Mouse (Mus musculus): Measurements from ENCODE around the gene Mical3.
A peak's percentile ranks its signal among the peaks of the same experiment; 100 is the strongest.

Mical3 gene

DNA sequence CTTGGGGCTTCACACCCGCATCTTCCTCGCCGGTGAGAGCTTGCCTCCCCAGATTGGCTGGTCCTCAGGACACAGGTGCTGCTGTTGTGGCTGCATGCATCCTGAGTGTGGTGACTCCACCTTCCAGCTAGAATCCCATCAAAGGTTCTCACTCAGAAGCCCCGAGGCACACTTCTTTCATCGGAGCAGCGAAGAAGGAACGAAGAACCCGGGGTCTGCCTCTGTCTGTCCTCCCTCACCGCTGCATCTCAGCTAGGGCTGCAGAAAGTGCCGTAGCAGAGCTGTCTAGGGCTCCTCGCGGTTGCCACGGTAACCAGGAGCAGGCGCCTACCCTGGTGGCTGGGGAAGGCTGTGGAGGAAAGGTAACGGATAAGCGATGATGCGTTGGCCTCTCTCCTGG lies at the start of gene Mical3:
Gene Mical3, minus strand, starts transcription at position 227 of the 400 bp plus-strand sequence.
- DNase-seq (ENCODE audit: low spot score in 2 of 2), result peak in 1 of 2 experiments; percentile 41

DNA sequence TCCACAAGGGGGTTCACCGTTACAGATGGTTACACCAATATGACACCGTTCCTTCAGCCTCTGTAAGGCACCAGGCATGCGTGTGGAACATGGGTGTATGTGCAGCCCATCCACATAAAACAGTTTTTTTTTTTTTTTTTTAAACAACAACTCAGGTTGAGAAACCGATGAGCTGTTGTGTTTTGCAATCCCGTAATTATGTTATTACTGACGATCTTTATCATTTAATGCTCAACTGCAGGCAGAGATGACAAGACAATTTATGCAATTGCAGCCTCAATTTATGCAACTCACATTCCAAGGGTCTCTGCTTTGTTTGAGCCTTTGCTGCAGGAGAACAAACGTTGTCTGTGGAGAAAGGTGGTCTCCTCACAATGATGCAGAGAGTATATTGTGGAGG lies 49.0 kb upstream of the Mical3 start:
- DNase-seq (ENCODE audit: low spot score in 2 of 2), result no peak

DNA sequence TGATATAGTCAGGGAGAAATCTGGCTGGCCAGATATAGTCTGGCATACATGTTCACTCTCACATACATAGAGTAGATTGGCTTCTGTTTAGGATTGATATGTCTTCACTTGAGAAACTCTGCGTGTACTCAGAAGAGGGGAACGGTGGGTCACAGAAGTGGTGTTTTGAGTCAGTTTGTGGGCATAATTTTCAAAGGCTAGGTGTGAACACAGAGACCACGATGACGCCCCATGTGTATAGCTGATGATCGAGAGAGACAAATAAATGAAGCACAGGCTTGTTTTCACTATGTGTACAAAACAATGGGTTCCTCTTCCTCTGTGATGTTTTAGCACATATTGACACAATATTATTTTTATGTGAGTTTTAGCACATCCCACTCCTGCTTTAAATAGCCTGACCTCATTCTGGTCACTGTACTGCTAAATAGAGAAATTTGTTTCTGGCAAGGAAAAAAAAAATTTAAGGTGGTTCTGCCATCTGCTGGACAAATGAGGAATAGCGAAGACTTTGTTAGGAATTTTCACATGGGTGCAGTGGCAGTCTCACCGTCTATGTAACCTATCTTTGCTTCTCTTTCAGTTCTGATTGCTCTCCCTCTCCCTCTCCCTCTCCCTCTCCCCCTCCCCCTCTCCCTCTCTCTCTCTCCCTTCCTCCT lies 48.0 kb upstream of the Mical3 start:
- DNase-seq (ENCODE audit: low spot score in 2 of 2), result peak; percentile 31 to 58

- no peak for DNase-seq (ENCODE audit: low spot score in 2 of 2)
Measured at GRCm38 (mm10) chr6:121177118-121177708, 46.4 kb upstream of the Mical3 start.

DNA sequence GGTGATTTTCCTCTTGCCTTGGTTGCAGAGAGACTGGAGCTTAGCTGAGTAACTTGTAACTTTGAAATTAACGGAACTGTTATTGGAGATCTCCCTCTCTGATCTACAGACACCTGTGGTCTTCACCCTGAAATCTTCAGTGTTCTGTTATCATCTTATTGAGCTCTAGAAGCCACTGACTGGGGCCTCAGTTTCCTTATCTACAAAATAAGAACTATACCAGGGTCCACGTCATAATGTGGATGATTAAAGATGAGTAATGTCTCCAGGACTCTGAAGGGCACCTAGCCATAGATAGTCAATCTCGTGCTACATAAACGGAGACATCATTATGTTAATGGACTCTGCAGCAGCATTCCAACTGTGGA lies 45.9 kb upstream of the Mical3 start:
- no peak for DNase-seq (ENCODE audit: low spot score in 2 of 2)

DNA sequence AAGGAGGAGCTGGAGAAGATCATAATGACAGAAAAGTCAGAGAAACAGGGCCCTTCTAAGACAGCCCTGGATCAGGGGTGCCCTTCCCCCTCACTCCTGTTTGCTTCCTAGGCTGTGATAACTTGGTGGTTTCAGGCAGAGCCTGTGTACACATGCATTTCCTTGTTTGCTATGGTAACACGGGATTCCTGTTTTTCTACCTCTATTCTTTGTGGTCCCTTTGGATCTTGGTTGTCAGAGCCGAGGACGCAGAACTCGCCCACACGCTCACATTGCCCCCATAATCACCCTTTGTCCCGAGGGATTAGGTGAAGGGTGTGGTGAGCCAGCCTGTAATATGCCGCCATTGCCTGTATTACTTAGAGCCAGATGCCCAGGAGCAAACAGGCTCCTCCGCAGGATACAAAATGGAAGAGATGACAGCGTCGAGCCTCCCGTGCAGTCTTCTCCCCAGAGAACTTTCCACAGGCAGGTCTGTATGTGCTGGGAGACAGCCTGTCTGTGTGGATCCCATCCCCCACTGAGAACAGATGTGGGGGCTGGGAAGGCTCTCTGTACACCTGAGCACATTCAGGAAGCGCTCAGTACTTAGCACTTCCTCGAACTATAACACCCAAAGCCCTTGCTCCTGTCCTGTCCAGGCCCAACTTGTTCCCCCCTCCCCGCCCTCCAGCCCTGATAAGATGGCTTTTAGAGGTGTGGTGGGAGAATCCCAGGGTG lies 45.4 kb upstream of the Mical3 start:
- DNase-seq (ENCODE audit: low spot score in 2 of 2), result no peak

- DNase-seq (ENCODE audit: low spot score in 2 of 2), result no peak
Measured at GRCm38 (mm10) chr6:121174761-121175160, 44.0 kb upstream of the Mical3 start.

DNA sequence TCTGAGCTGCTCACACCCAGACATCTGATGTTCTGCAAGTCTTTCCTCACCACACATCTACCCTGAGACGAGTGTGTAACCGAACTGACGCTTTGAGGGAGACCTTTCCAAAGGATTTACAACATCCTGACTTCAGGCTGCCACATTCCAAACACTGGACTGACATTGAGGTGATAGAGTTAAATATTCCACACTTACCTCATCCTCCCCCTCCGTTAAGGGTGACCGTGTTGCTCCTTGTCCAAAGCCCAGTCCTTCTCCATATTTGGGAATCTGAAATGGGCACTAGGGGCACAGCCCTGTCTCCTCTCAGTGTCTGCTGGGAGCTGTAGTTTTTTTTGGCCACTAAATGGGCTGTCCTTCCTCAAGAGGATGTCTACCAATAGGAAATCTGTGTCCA lies 42.7 kb upstream of the Mical3 start:
- no peak for DNase-seq (ENCODE audit: low spot score in 2 of 2)

DNA sequence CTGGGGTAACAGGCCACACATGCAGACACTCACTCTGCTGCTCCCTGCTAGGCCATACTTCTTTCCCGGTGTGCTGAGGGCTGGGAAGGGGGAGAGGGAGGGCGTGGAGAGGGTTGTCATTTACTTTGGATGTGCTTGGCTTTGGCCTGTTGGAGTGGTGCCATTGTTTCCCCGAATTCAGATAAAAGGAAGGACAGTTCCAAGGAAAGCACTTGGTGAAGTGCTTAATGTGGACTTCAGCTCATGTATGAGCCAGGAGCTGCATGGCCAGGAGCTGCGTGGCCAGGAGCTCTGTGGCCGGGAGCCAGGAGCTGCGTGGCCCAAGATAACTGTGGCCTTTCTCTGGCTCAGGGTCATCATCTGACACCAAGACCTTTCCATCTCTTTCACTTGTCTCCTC lies 40.3 kb upstream of the Mical3 start:
- no peak for DNase-seq (ENCODE audit: low spot score in 2 of 2)

- DNase-seq (ENCODE audit: low spot score in 2 of 2), result no peak
Measured at GRCm38 (mm10) chr6:121167381-121167975, 36.7 kb upstream of the Mical3 start.

- no peak for DNase-seq (ENCODE audit: low spot score in 2 of 2)
Measured at GRCm38 (mm10) chr6:121166098-121166552, 35.3 kb upstream of the Mical3 start.

GRCm38 (mm10) chr6:121162616-121163015 lies 31.8 kb upstream of the Mical3 start:
- DNase-seq (ENCODE audit: low spot score in 2 of 2), result no peak

DNA sequence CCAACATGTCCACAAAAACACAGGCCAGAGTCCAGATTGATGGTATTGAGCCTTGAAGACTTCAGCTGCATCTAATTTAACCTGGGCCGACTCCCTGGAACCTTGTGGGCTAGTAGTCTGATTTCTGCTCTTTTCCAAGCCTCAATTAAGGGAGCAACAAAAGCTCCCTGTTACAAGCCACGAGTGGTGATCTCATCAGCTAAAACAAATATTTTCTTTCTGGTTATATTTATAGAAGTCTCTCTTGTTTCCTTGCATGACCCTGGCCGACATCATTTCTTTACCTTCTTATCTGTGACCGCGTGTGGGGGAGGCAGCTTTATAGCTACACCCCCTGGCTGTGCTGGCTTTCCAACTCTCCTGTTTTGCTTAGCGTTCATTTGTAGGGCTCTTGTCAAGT lies 29.3 kb upstream of the Mical3 start:
- no peak for DNase-seq (ENCODE audit: low spot score in 2 of 2)

DNA sequence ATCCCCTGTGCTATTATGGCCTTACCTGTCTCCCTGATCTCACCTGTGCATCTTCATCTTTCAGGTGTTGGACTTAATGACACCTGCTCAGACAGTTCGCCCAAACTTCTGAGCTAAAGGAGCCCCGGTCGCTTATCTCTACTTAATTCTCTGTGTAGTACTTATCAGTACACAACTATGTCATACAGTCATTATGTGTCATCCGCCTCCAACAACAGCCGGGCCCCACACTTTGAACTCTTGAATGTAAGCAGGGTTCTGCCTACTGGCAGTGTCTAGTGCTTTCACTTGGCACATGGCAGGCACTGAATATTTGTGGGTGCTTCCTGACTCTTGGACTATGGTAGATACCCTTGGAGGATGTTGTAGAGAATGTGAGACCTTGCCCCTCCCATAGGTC lies 28.8 kb upstream of the Mical3 start:
- DNase-seq (ENCODE audit: low spot score in 2 of 2), result no peak

- DNase-seq (ENCODE audit: low spot score in 2 of 2), result no peak
Measured at GRCm38 (mm10) chr6:121156030-121156429, 25.2 kb upstream of the Mical3 start.

- no peak for DNase-seq (ENCODE audit: low spot score in 2 of 2)
Measured at GRCm38 (mm10) chr6:121154451-121155300, 23.9 kb upstream of the Mical3 start.

DNA sequence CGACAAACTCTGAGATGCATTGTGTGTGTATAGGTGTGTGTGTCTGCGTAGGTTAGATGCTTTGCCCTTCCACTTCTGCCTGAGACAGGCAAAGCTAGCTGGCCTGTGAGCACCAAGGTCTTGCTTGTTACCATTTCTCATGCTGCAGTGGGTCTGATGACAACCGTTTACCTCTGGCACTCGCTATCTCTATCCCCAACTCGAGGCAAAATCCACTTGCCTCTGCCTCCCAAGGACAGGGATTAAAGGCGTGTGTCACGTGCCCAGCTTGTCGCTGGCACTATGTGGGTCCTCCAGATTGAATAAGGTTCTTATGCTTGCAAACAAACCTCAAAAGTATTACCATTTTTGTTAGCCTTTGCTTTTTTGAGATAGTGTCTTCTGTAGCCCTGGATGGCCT lies 22.4 kb upstream of the Mical3 start:
- no peak for DNase-seq (ENCODE audit: low spot score in 2 of 2)

DNA sequence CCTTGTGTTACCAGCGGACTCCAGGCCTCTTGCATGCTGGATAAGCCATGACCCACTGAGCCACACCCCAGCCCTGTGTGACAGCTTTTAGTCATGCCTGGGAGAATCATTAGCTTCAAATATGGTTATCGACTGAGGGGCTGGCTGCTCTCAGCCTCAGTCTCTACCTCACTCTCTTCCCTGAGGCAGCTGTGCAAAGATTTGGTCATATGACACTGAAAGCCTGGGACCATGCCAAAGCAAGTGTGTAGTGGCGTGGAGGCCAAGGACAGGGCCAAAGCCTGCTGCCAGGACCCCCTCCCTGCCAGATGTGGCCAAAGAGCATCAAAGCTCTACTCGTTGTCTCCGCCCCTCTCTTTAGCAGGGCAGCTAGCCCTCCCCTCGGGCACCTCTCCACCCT lies 20.9 kb upstream of the Mical3 start:
- DNase-seq (ENCODE audit: low spot score in 2 of 2), result no peak

DNA sequence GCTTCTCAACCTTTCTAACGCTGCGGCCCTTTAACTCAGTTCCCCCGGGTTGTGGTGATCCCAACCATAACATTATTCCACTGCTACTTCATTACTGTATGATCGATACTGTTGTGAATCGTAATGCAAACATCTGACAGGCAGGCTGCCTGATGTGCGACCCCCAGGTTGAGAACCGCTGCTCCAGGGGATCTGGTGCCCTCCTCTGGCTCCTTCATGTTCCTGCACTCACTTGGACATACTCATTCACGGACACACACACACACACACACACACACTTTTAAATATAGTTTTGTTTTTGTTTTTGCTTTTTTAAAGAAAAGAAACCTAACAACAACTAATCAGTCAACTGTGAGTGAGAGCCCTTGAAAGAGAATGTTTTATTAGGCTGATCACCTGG lies 19.3 kb upstream of the Mical3 start:
- DNase-seq (ENCODE audit: low spot score in 2 of 2), result no peak

DNA sequence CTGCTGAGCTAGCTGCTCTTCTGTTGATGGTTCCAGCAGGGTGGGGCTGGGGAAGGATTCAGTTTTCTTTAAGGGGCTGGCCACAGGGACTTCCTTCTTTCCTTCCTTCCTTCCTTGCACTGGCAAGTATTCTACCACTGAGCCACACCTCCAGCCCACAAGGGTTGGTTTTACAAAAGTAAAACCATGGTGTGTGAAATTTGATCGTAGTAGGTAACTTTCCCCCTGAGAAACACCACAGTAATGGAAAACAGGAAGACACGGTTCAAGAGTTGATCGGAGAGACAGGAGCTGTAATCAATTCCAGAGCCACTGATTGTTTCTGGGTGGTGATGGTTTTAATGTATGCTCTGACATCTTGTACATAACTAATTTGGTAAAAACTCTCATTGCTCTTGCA lies 18.6 kb upstream of the Mical3 start:
- DNase-seq (ENCODE audit: low spot score in 2 of 2), result no peak

GRCm38 (mm10) chr6:121148360-121148759 lies 17.6 kb upstream of the Mical3 start:
- DNase-seq (ENCODE audit: low spot score in 2 of 2), result no peak

DNA sequence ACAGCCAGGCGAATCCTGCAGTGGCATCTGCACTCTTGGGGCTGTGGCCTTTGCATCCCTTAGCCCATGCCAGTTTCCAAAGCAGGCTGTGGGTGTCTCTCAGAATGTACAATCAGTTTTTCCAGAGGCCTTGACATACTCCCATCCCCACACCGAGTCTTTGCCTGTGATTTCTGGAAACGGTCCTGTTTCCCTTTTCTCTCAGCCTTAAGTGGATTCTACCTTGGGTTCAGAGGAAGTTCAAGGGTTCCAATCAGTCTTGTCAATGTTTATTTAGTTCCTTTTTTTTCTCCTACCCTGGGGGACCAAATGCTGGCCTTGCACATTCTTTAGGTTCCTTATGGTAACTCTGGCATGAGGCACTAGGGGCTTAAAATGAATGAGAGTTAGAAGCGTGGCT lies 16.0 kb upstream of the Mical3 start:
- DNase-seq (ENCODE audit: low spot score in 2 of 2), result no peak

Data from spleen, postnatal 10 days (tissue).